Mouse (Mus musculus): ENCODE results near the gene Ghrh. TPM values are rescaled to one million over a fixed set of nuclear protein-coding genes. Genes with fewer than 3 reads are reported as not detected.

Gene Ghrh
- polyA plus RNA-seq (2015; fragmentation: Nextera tagmentation; extraction: Ambion mirVana) = 0.49 and 0.51 TPM in 2 replicates

DNA sequence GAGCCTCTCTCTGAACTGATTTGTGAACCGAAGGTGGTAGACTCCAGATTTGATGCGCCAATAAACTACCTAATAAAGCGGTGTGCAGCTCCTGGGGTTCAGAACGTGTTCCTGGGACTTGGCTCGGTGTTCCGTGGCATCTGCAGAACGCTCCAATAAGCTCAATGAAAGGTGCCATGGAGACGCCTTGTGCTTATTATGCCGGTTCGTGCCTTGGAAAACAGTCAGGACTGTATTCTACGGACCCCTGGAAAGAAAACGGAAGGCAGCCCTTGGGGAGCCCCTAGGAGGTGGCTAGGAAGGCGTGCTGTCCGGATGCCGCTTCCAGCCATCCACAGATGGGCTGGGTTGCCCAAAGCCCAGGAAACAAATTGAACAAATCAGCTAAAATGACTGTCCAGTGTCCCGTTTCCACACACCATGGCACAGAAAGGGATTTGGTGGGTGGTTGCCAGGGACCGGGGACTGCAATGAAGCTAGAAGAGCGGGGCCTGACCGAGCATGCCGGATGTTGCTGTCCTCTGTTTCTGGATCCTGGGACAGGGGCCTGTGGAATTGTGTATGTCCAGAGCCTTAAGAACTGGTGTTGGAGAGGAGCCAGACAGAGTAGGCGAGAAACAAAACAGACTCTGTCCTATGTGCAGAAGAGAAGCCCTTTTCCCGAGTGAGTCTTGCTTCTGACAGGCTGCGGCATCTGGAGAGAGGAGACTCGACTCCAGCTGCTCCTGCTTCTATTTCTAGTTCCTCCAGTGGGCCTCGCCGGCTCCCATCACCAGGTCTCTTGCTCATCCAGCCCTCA, at the start of gene Ghrh:
Gene Ghrh, minus strand, starts transcription at position 146 of the 799 bp plus-strand sequence.
- Histone ChIP-seq H3K27me3 (ENCODE audit: control insufficient read depth, insufficient read depth, low read length) (no peaks in the 10 kb centered on the region), H3K27ac (replicated peaks) (peak within 1 kb of the TSS; percentile 86), H3K36me3 (ENCODE audit: control insufficient read depth, insufficient read depth, low read length) (no peaks in the 10 kb centered on the region), H3K4me1 (replicated peaks; ENCODE audit: control insufficient read depth, insufficient read depth) (no peaks in the 10 kb centered on the region), H3K4me3 (ENCODE audit: low read depth, low read length) (no peak within 1 kb of the TSS), H3K9ac (ENCODE audit: low read length) (peak within 1 kb of the TSS; percentile 23; the same call in 1 of the 2 replicates), H3K4me2 (replicated peaks; ENCODE audit: low read depth) (no peak within 1 kb of the TSS), H3K9me3 (ENCODE audit: control insufficient read depth, low read length) (no peaks in the 10 kb centered on the region)
- DNase-seq (ENCODE audit: low spot score) = no peak
- 61% methylated on average over 26 of the region's 26 CpGs for WGBS
- ATAC-seq (ENCODE audit: low FRiP score, low TSS enrichment) = peak; percentile 69
- TF ChIP-seq EP300 (optimal IDR thresholded peaks at IDR 0.05) (no peak), CTCF (IDR thresholded peaks at IDR 0.05; ENCODE audit: low read depth) (no peak)

DNA sequence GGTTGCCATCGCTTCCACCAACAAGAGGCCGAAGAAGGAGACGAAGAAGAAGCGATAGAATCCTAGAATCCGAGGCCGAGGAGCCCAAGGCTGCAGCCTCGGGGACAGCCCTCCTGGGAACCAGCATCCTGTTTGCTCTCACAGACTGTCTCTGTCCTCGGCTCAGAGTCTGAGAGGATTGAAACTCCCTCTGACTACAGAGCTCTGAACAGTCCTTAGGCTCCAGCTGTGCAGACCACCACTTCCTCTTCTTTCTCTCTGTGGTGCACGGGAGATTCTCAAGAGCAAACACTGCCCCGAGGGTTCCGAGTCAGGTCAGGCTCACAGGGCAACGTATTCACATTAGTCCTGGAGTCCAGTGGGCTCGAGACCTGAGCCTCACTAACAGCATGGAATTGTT, 48.7 kb upstream of the Ghrh start:
- Histone ChIP-seq H3K4me1 (replicated peaks; ENCODE audit: control insufficient read depth, insufficient read depth) (no peaks in the 10 kb centered on the region), H3K27ac (replicated peaks) (peak overlapping the region; percentile 56; the same call in 1 of the 2 replicates), H3K9me3 (ENCODE audit: control insufficient read depth, low read length) (no peaks in the 10 kb centered on the region), H3K27me3 (ENCODE audit: control insufficient read depth, insufficient read depth, low read length) (no peaks in the 10 kb centered on the region), H3K36me3 (ENCODE audit: control insufficient read depth, insufficient read depth, low read length) (no peaks in the 10 kb centered on the region; the same call in 1 of the 2 replicates), H3K9ac (ENCODE audit: low read length) (no peak overlapping the region), H3K4me3 (ENCODE audit: low read depth, low read length) (no peak overlapping the region), H3K4me2 (replicated peaks; ENCODE audit: low read depth) (no peak overlapping the region)
- WGBS = 59% methylated on average over 13 of the region's 13 CpGs
- TF ChIP-seq CTCF (IDR thresholded peaks at IDR 0.05; ENCODE audit: low read depth) (no peak), EP300 (optimal IDR thresholded peaks at IDR 0.05) (no peak)
- DNase-seq (ENCODE audit: low spot score) = no peak
- no peak for ATAC-seq (ENCODE audit: low FRiP score, low TSS enrichment)

DNA sequence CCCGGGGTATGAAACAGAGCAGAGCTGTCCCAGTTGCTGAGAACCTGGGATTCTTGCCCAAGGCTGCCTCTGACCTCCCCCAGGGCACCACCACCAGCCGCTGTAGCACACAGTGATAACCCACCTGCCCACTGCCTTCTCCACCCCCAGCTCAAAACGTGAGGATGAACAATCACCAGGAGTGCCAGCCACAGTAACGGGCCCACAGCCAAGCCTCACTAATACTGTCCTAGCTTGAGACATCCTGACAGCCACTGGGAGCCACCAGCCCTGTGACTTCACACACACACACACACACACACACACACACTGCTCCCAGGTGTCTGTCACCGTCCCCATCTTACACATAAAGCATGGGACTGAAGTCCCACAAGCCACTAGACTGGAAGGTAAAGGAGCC, 48.1 kb upstream of the Ghrh start:
- Histone ChIP-seq H3K4me3 (ENCODE audit: low read depth, low read length) (no peak overlapping the region), H3K9ac (ENCODE audit: low read length) (peak overlapping the region; percentile 27; the same call in 1 of the 2 replicates), H3K4me2 (replicated peaks; ENCODE audit: low read depth) (no peak overlapping the region), H3K9me3 (ENCODE audit: control insufficient read depth, low read length) (no peaks in the 10 kb centered on the region), H3K36me3 (ENCODE audit: control insufficient read depth, insufficient read depth, low read length) (no peaks in the 10 kb centered on the region; the same call in 1 of the 2 replicates), H3K4me1 (replicated peaks; ENCODE audit: control insufficient read depth, insufficient read depth) (no peaks in the 10 kb centered on the region), H3K27me3 (ENCODE audit: control insufficient read depth, insufficient read depth, low read length) (no peaks in the 10 kb centered on the region), H3K27ac (replicated peaks) (peak overlapping the region; percentile 56)
- DNase-seq (ENCODE audit: low spot score) = no peak
- TF ChIP-seq CTCF (IDR thresholded peaks at IDR 0.05; ENCODE audit: low read depth) = no peak
- no peak for TF ChIP-seq EP300 (optimal IDR thresholded peaks at IDR 0.05)
- ATAC-seq (ENCODE audit: low FRiP score, low TSS enrichment) = no peak
- 41% methylated on average over 5 of the region's 5 CpGs for WGBS

DNA sequence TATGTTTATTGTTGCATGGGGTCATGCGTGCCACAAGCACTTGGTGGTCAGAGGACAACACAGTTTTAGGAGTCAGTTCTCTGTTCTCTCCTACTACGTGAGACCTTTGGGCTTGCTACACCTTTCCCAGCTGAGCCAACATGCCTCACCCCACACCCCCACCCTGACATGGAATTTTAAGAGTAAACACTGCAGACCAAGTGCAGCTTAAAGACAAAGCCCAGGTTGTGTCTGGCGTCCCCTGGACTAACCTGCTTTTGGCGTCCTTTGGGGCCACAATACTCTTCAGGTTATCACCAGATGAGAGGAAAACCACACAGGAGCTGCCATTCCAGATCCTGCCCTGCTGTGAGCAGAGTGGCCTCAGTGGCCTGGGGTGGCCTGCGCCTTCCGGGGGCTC, 47.6 kb upstream of the Ghrh start:
- 45% methylated on average over 6 of the region's 6 CpGs for WGBS
- Histone ChIP-seq H3K36me3 (ENCODE audit: control insufficient read depth, insufficient read depth, low read length) (no peaks in the 10 kb centered on the region; the same call in 1 of the 2 replicates), H3K4me2 (replicated peaks; ENCODE audit: low read depth) (no peak overlapping the region), H3K4me1 (replicated peaks; ENCODE audit: control insufficient read depth, insufficient read depth) (no peaks in the 10 kb centered on the region), H3K27me3 (ENCODE audit: control insufficient read depth, insufficient read depth, low read length) (no peaks in the 10 kb centered on the region), H3K4me3 (ENCODE audit: low read depth, low read length) (no peak overlapping the region), H3K9me3 (ENCODE audit: control insufficient read depth, low read length) (no peaks in the 10 kb centered on the region), H3K9ac (ENCODE audit: low read length) (peak overlapping the region; percentile 27; the same call in 1 of the 2 replicates), H3K27ac (replicated peaks) (peak overlapping the region; percentile 56)
- ATAC-seq (ENCODE audit: low FRiP score, low TSS enrichment) (peak; percentile 80), DNase-seq (ENCODE audit: low spot score) (peak; percentile 84)
- TF ChIP-seq EP300 (optimal IDR thresholded peaks at IDR 0.05) = no peak
- no peak for TF ChIP-seq CTCF (IDR thresholded peaks at IDR 0.05; ENCODE audit: low read depth)

DNA sequence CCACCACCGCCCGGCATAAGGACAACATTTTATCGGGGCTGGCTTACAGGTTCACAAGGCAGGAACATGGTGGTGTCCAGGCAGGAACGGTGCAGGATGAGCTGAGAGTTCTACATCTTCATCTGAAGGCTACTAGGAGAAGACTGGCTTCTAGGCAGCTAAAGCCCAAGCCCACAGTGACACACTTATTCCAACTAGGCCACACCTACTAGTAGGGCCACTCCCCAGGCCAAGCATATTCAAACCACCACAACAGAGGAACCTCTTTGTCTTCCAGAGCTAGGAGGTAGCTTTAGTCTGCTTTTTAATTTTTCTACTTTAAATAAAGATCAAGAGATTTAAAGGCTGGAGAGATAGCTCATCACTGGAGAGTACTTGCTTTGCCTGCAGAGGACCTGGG, 46.2 kb upstream of the Ghrh start:
- no peaks in the 10 kb centered on the region for H3K27me3 ChIP-seq (ENCODE audit: control insufficient read depth, insufficient read depth, low read length)
- no peaks in the 10 kb centered on the region for H3K4me1 ChIP-seq (replicated peaks; ENCODE audit: control insufficient read depth, insufficient read depth)
- H3K27ac ChIP-seq (replicated peaks) = peak overlapping the region; percentile 56; the same call in 1 of the 2 replicates
- no peak overlapping the region for H3K9ac ChIP-seq (ENCODE audit: low read length)
- DNase-seq (ENCODE audit: low spot score) (no peak), ATAC-seq (ENCODE audit: low FRiP score, low TSS enrichment) (no peak)
- H3K4me2 ChIP-seq (replicated peaks; ENCODE audit: low read depth) = no peak overlapping the region
- H3K4me3 ChIP-seq (ENCODE audit: low read depth, low read length) = no peak overlapping the region
- 98% methylated on average over 4 of the region's 4 CpGs for WGBS
- no peaks in the 10 kb centered on the region for H3K9me3 ChIP-seq (ENCODE audit: control insufficient read depth, low read length)
- no peak for TF ChIP-seq EP300 (optimal IDR thresholded peaks at IDR 0.05)
- no peak for TF ChIP-seq CTCF (IDR thresholded peaks at IDR 0.05; ENCODE audit: low read depth)
- H3K36me3 ChIP-seq (ENCODE audit: control insufficient read depth, insufficient read depth, low read length) = no peaks in the 10 kb centered on the region; the same call in 1 of the 2 replicates

DNA sequence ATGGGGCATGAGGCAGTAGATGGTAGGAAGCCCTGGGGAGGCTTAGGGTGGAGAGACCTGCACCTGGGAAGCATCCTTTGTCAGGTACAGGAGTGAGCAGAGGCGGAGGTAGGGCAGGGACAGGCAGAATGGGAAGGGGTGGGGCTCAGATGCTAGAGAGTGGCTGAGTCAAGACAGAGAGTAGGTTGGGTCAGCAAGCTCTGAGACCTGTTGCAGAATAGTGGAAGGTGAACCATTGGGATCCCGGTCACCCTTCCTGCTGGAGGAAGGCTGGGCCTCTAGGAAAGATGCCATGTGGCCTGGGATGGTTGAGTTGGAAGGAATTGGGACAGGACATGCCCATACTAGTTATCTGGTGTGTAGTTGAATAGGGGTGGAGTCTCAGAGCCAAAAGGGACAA, 45.0 kb upstream of the Ghrh start:
- no peak overlapping the region for H3K4me2 ChIP-seq (replicated peaks; ENCODE audit: low read depth)
- no peaks in the 10 kb centered on the region for H3K4me1 ChIP-seq (replicated peaks; ENCODE audit: control insufficient read depth, insufficient read depth)
- ATAC-seq (ENCODE audit: low FRiP score, low TSS enrichment) = peak; percentile 19; the same call in 1 of the 2 replicates
- no peaks in the 10 kb centered on the region for H3K9me3 ChIP-seq (ENCODE audit: control insufficient read depth, low read length)
- WGBS = 74% methylated on average over 2 of the region's 2 CpGs
- no peak overlapping the region for H3K4me3 ChIP-seq (ENCODE audit: low read depth, low read length)
- H3K27me3 ChIP-seq (ENCODE audit: control insufficient read depth, insufficient read depth, low read length) = no peaks in the 10 kb centered on the region
- H3K9ac ChIP-seq (ENCODE audit: low read length) = no peak overlapping the region
- TF ChIP-seq EP300 (optimal IDR thresholded peaks at IDR 0.05) (no peak), CTCF (IDR thresholded peaks at IDR 0.05; ENCODE audit: low read depth) (no peak)
- DNase-seq (ENCODE audit: low spot score) = no peak
- H3K36me3 ChIP-seq (ENCODE audit: control insufficient read depth, insufficient read depth, low read length) = no peaks in the 10 kb centered on the region
- peak overlapping the region; percentile 73 for H3K27ac ChIP-seq (replicated peaks)

Measured in stomach, postnatal 0 days (tissue).